Mouse (Mus musculus) lung, postnatal 0 days (tissue): Measurements from ENCODE around the gene Spsb4.

Experiments
- CTCF ChIP-seq: IDR thresholded peaks from 2 replicates; pipeline ENCODE4 v1.5.1; 2016; ENCODE audit warnings: antibody characterized with exemption, mild to moderate bottlenecking
- EP300 ChIP-seq: IDR thresholded peaks from 2 replicates; pipeline ENCODE4 v1.6.1; 2016; ENCODE audit warnings: antibody characterized with exemption, mild to moderate bottlenecking, control low read depth

DNA sequence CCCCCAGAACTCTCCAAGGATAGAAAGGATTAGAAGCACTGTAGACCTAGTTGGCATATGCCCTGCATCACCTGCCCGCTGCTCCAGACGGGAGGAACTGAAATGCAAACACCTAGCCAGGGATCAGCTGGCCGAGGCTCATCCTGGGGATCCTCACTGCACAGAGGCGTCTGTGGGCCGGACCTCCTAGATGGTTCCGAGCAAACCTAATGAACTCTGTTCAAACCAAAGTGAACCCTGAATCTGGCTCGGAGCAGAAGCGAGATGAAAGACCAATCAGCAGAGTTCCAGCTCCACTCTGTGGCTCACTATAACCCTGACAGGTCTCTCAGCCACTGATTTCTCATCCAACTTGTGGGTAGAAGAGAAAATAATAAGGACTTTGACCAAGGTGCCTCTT, 34.6 kb downstream of the Spsb4 start:
- TF ChIP-seq CTCF (no peak), EP300 (no peak)
